Mouse (Mus musculus): ENCODE data around the gene Gm36028. TPM values are rescaled to one million over a fixed set of nuclear protein-coding genes. Genes with fewer than 3 reads are reported as not detected.

Gm36028 gene
- polyA plus RNA-seq, 1 experiment, result not detected

- TF ChIP-seq CTCF (IDR thresholded peaks at IDR 0.05; ENCODE audit: borderline replicate concordance, insufficient read depth, low read length) (no peak), POLR2A (IDR thresholded peaks at IDR 0.05; ENCODE audit: low read depth, low read length) (no peak)
- Histone ChIP-seq H3K4me1 (ENCODE audit: control insufficient read depth, insufficient read depth, low read length) (no peaks in the 10 kb centered on the region; the same call in 1 of the 2 replicates), H3K27ac (ENCODE audit: insufficient read depth, low read length) (no peak overlapping the region), H3K4me3 (ENCODE audit: insufficient read depth, low read length) (no peak overlapping the region)
Observed at GRCm38 (mm10) chr16:37847081-37847480, 13.9 kb downstream of the Gm36028 start.

GRCm38 (mm10) chr16:37845202-37845925 is 15.6 kb downstream of the Gm36028 start:
- no peak for TF ChIP-seq POLR2A (IDR thresholded peaks at IDR 0.05; ENCODE audit: low read depth, low read length)
- TF ChIP-seq CTCF (IDR thresholded peaks at IDR 0.05; ENCODE audit: borderline replicate concordance, insufficient read depth, low read length), result no peak
- Histone ChIP-seq H3K4me1 (ENCODE audit: control insufficient read depth, insufficient read depth, low read length) (no peaks in the 10 kb centered on the region), H3K4me3 (ENCODE audit: insufficient read depth, low read length) (no peak overlapping the region), H3K27ac (ENCODE audit: insufficient read depth, low read length) (no peak overlapping the region)

GRCm38 (mm10) chr16:37843740-37844139 is 17.2 kb downstream of the Gm36028 start:
- TF ChIP-seq CTCF (IDR thresholded peaks at IDR 0.05; ENCODE audit: borderline replicate concordance, insufficient read depth, low read length), result no peak
- TF ChIP-seq POLR2A (IDR thresholded peaks at IDR 0.05; ENCODE audit: low read depth, low read length), result no peak
- Histone ChIP-seq H3K27ac (ENCODE audit: insufficient read depth, low read length) (no peak overlapping the region), H3K4me3 (ENCODE audit: insufficient read depth, low read length) (no peak overlapping the region), H3K4me1 (ENCODE audit: control insufficient read depth, insufficient read depth, low read length) (no peaks in the 10 kb centered on the region)

- Histone ChIP-seq H3K27ac (ENCODE audit: insufficient read depth, low read length) (no peak overlapping the region), H3K4me1 (ENCODE audit: control insufficient read depth, insufficient read depth, low read length) (no peaks in the 10 kb centered on the region), H3K4me3 (ENCODE audit: insufficient read depth, low read length) (no peak overlapping the region)
- TF ChIP-seq CTCF (IDR thresholded peaks at IDR 0.05; ENCODE audit: borderline replicate concordance, insufficient read depth, low read length), result no peak
- TF ChIP-seq POLR2A (IDR thresholded peaks at IDR 0.05; ENCODE audit: low read depth, low read length), result no peak
Observed at GRCm38 (mm10) chr16:37842439-37842838, 18.5 kb downstream of the Gm36028 start.

- TF ChIP-seq POLR2A (IDR thresholded peaks at IDR 0.05; ENCODE audit: low read depth, low read length) (no peak), CTCF (IDR thresholded peaks at IDR 0.05; ENCODE audit: borderline replicate concordance, insufficient read depth, low read length) (no peak)
- H3K27ac ChIP-seq (ENCODE audit: insufficient read depth, low read length), result no peak overlapping the region
Observed at GRCm38 (mm10) chr16:37837571-37837970, 23.4 kb downstream of the Gm36028 start.

GRCm38 (mm10) chr16:37831041-37831440 is 29.9 kb downstream of the Gm36028 start:
- TF ChIP-seq CTCF (IDR thresholded peaks at IDR 0.05; ENCODE audit: borderline replicate concordance, insufficient read depth, low read length) (no peak), POLR2A (IDR thresholded peaks at IDR 0.05; ENCODE audit: low read depth, low read length) (no peak)
- H3K4me3 ChIP-seq (ENCODE audit: insufficient read depth, low read length), result no peak overlapping the region
- H3K27ac ChIP-seq (ENCODE audit: insufficient read depth, low read length), result no peak overlapping the region
- H3K4me1 ChIP-seq (ENCODE audit: control insufficient read depth, insufficient read depth, low read length), result no peaks in the 10 kb centered on the region

More at GRCm38 (mm10) chr16:37837571-37837970, 23.4 kb downstream of the Gm36028 start:
- H3K4me1 ChIP-seq (ENCODE audit: control insufficient read depth, insufficient read depth, low read length), result no peaks in the 10 kb centered on the region
- no peak overlapping the region for H3K4me3 ChIP-seq (ENCODE audit: insufficient read depth, low read length)

GRCm38 (mm10) chr16:37826286-37826685 is 34.7 kb downstream of the Gm36028 start:
- TF ChIP-seq CTCF (IDR thresholded peaks at IDR 0.05; ENCODE audit: borderline replicate concordance, insufficient read depth, low read length) (no peak), POLR2A (IDR thresholded peaks at IDR 0.05; ENCODE audit: low read depth, low read length) (no peak)
- H3K4me3 ChIP-seq (ENCODE audit: insufficient read depth, low read length), result no peak overlapping the region
- H3K27ac ChIP-seq (ENCODE audit: insufficient read depth, low read length), result no peak overlapping the region
- no peaks in the 10 kb centered on the region for H3K4me1 ChIP-seq (ENCODE audit: control insufficient read depth, insufficient read depth, low read length)

GRCm38 (mm10) chr16:37824778-37825505 is 36.0 kb downstream of the Gm36028 start:
- H3K4me1 ChIP-seq (ENCODE audit: control insufficient read depth, insufficient read depth, low read length), result no peaks in the 10 kb centered on the region
- no peak for TF ChIP-seq POLR2A (IDR thresholded peaks at IDR 0.05; ENCODE audit: low read depth, low read length)
- no peak for TF ChIP-seq CTCF (IDR thresholded peaks at IDR 0.05; ENCODE audit: borderline replicate concordance, insufficient read depth, low read length)
- no peak overlapping the region for H3K4me3 ChIP-seq (ENCODE audit: insufficient read depth, low read length)
- H3K27ac ChIP-seq (ENCODE audit: insufficient read depth, low read length), result no peak overlapping the region

- Histone ChIP-seq H3K27ac (ENCODE audit: insufficient read depth, low read length) (no peak overlapping the region), H3K4me1 (ENCODE audit: control insufficient read depth, insufficient read depth, low read length) (no peaks in the 10 kb centered on the region), H3K4me3 (ENCODE audit: insufficient read depth, low read length) (no peak overlapping the region)
- no peak for TF ChIP-seq POLR2A (IDR thresholded peaks at IDR 0.05; ENCODE audit: low read depth, low read length)
- TF ChIP-seq CTCF (IDR thresholded peaks at IDR 0.05; ENCODE audit: borderline replicate concordance, insufficient read depth, low read length), result no peak
Observed at GRCm38 (mm10) chr16:37823949-37824348, 37.0 kb downstream of the Gm36028 start.

GRCm38 (mm10) chr16:37817986-37818385 is 43.0 kb downstream of the Gm36028 start:
- Histone ChIP-seq H3K4me3 (ENCODE audit: insufficient read depth, low read length) (no peak overlapping the region), H3K4me1 (ENCODE audit: control insufficient read depth, insufficient read depth, low read length) (peaks cover 13% of the 10 kb centered on the region), H3K27ac (ENCODE audit: insufficient read depth, low read length) (no peak overlapping the region)
- TF ChIP-seq CTCF (IDR thresholded peaks at IDR 0.05; ENCODE audit: borderline replicate concordance, insufficient read depth, low read length) (no peak), POLR2A (IDR thresholded peaks at IDR 0.05; ENCODE audit: low read depth, low read length) (no peak)

Measured in embryonic fibroblast, embryonic 13.5 days (primary cell).